Mouse (Mus musculus) thymus, postnatal 14 days (tissue): Measurements from ENCODE around the gene Ccdc65.

ENCODE experiments used
- DNase-seq: peaks from one replicate; pipeline ENCODE4 v3.0.0; 2021

Gene Ccdc65

DNA sequence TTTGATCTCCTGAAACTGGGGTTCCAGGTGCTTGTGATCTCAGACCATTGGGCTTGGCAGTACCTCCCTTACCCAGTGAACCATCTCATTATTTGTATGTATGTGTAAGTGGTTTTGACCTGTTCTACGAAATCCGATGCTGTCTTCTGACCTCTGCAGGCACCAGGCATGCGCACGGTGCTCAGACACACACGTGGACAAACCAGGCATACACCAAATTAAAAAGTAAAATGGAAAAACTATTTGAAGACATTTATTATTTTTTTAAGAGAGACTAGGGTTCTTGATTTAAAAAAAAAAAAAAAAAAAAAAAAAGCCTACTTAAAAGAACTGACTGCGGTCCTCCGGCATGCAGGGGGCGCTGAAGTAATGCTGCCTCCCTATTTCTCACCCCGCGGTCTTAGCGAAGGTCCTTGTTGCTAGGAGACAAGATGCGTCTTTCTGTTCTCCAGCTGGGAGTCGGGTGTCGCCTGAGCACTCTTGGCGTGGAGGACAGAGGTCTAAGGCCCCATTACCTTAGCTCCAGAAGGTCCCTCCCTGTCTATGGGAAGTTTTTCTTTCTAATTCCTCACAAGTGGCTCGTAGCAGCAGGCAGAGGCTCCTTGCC is at the start of gene Ccdc65:
Gene Ccdc65, plus strand, starts transcription at position 442 of the 607 bp plus-strand sequence.
- DNase-seq: peak; percentile 76

DNA sequence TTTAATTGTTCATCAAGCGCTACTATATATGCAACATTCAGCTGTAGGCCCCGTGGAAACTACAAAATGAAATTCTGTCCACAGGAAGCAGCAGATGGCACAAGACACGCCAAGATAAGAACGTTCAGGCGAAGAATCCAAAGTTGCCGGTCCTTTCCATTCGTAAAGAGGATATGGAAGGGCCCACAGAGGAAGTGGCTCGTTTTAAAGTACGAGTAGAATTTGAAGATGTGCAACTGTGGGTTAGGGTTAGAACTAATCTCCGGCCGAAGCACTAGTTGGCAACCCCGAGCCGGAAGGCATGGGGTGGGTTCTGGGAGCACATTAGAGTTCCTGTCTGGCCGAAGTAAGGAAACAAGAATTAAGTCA is 45.8 kb upstream of the Ccdc65 start:
- no peak for DNase-seq

DNA sequence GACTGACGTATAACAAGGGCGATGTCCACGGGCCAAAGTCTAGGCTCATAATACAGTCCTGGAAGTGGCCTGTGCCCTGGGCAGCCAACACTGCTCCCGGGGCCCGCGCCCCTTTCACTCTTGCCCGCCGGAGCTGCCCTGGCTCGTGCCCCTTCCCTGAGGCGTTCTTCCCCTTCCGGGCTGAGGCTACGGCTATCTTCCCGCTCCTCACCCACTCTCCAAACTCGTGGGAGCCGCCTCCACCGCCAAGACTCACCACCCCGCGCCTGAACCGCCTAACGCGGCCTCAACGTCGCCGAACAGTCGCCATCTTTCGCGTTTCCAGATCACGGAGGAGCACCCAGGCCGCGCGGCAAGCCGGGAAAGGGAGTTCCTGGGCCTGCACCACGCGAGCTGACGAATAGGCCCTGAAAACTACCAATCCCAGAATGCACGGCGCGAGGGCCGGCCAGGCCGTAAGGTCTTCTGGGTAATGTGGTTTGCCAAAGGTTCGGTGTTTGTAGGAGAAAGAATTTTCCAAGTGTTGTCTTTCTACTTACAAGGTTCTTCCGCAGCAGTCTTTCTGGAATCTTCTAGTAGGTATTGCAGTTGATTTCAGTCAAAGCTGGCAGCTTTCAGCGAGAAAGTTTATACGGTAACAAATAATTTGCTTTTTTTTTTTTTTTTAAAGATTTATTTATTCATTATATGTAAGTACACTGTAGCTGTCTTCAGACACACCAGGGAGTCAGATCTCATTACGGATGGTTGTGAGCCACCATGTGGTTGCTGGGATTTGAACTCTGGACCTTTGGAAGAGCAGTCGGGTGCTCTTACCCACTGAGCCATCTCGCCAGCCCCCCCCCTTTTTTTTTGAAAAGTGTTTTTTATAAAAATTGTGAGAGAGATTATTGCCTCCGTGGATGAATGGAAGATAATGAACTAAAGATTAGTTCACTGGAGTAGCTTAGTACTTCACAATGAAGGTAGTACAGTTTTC is 45.2 kb upstream of the Ccdc65 start, which contains the start of gene Ddx23:
Gene Ddx23, minus strand, starts transcription at position 328 of the 979 bp plus-strand sequence.
- peak; percentile 95 for DNase-seq

DNA sequence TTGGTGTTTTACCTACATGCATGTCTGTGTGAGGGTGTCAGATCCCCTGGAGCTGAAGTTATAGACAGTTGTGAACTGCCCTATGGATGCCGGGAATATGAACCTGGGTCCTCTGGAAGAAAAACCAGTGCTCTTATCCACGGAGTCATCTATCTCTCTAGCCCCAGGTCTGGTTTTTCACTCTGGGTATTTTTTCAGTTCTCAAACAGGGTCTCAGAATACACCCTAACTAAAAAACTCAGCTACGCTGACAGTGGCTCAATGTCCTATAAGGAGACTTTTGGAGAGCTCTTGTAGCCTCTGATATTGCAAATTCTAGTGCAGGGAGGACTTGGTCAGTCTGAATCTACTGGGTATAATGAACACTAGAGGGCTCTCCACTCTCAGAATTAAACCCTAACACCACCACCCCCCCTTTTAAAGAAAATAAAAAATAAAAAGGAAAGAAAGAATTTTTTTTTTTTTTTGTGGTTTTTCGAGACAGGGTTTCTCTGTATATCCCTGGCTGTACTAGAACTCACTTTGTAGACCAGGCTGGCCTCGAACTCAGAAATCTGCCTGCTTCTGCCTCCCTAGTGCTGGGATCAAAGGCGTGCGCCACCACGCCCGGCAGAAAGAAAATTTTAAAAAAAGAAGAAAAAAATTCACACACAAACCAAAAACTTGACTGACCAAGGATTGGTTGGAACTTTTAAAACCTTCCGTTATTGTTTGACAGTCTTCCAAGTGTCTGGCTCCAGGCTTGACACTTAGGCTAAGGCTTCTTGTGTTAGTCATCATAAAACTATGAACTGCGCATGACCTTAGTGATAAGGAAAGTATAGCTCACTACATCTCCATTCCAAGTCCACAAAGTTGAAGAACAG is 43.7 kb upstream of the Ccdc65 start:
- no peak for DNase-seq

DNA sequence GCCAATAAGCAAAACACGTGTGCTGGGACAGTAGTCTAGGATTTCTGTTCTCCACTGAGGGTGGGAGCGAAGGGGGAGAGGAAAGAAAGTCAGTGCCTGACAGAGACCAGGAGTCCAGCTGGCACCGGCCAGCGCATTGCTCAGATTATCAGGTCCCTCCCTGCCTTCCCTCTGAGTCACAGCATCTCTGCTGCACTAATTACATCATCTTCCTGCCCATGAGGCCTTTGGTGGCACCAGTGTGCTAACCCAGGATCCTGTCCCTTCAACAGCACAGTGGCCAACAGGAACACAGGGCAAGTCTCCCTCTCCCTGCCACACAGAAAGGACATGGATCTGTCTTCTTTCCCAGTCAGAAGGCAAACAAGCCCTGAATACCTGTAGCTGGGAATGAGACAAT is 35.4 kb upstream of the Ccdc65 start:
- DNase-seq: no peak

DNA sequence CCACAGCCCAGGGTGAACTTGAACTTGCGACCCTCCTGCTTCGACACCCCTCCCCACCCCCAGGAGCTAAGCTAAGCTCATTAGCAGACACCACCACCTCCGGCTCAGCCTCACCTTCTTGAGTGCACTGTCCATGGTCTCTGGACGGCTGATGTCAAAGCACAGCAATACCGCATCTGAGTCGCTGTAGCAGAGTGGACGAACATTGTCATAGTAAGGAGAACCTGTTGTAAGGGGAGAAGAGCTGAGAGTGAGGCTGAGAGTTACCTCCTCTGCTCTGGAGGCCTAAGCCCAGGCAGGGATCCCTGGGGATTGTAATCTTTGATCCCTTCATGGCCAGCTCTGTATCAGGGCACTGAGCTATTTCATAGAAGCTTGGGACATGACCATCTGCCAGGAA is 34.3 kb upstream of the Ccdc65 start:
- no peak for DNase-seq

DNA sequence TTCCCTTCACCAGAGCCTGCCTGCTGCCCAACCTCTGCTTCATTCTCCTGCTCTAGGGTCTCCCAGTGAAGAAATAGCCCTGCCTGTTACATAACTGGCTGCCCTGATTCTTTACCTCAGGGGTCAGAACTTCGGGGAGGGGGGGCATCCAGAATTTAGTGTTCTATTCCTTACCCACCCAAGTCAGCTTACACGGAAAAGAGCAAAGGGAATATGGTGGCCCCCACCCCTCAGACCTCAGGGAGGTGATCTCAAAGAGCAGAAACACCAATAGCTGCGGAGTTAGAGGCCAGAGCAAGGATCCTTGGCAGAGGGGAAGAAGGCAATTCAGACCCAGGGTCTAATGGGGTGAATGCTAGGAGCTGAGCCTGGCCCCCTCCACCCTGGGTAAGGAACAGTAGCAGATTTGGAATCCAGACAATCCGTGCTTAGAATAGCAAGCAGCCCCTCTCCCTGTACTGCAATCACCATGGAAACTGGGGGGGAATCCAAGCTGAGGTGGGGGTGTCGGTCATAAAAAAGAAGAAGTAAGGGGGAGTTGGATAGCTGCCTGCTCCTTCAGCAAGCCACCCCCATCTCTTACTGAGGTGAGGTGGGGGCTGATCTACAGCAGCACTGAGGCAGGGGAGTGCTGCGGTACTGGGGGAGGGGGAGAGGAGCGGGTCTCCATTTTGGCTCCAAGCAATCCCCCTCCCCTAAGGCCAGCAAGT is 33.6 kb upstream of the Ccdc65 start:
- DNase-seq: no peak

DNA sequence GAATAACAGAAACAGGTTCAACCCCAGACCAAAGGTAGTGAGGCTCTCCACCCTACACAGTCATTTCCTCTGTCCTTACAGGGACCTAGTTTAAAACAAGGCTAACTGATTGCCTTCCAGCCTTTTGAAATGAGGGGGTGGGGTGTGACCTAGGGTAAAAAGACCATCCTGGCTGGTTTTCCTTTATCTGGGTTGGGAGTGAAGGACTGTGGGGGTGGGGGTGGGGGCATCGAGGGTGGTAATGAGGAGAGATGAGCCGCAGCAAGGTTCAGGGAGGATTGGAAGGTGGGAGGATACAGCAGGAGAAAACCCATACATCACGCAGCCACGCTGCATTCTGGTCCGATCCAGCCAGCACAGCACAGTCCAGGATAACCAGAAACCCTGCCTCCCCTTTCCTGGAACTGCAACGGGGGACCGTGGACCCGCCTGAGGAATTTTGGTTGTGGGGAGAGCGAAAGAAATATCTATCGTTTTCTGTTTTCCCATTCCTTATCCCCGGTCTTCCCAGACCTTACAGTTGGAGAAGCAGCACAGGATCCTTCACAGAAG is 32.9 kb upstream of the Ccdc65 start:
- DNase-seq: no peak

DNA sequence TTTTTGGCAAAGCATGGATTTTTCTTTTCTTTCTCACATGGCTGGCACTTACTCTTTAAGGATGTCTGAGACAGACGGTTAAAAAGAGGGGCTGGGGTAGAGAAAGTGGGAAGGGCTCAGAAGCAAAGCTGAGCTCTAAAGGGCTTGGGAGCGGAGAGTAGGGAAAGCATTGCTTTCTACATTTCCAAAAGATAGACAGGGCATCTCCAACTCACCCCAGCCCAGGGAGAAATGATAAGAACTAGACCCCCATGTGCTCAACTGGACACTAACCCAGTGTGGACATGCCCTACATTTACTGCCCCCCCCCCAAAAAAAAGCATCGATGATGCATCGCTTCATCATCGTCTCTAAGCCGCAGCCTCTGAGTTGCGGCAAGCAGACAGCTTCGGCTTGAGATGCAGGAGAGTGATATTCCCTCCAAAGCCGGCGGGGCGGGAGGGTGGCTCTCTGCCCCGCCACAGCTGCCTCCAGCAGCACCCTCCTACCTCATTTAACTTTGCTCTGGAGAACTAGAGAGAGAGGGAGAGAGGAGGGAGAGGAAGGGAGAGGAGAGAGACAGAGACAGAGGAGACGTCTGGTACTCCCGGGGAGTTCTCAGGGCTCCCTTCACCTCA is 32.3 kb upstream of the Ccdc65 start:
- DNase-seq: no peak

DNA sequence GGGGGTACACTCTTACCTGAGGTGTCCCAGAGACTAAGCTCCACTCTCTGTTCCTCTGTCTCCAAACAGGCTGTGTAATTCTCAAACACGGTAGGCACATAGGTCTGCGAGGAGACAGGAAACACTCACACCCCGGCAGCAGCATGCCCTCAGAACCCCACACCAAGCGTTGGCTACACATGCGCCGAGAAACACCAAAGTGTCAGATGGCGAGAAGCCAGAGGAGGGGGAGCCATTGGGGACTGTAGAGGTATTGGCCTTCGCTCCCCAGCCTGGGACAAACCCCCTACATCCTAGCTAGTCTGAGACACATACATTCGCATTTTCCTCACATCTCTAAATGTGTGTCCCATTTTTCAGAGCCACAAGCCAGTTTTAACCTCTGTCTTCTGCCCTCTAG is 31.5 kb upstream of the Ccdc65 start:
- peak; percentile 36 for DNase-seq

DNA sequence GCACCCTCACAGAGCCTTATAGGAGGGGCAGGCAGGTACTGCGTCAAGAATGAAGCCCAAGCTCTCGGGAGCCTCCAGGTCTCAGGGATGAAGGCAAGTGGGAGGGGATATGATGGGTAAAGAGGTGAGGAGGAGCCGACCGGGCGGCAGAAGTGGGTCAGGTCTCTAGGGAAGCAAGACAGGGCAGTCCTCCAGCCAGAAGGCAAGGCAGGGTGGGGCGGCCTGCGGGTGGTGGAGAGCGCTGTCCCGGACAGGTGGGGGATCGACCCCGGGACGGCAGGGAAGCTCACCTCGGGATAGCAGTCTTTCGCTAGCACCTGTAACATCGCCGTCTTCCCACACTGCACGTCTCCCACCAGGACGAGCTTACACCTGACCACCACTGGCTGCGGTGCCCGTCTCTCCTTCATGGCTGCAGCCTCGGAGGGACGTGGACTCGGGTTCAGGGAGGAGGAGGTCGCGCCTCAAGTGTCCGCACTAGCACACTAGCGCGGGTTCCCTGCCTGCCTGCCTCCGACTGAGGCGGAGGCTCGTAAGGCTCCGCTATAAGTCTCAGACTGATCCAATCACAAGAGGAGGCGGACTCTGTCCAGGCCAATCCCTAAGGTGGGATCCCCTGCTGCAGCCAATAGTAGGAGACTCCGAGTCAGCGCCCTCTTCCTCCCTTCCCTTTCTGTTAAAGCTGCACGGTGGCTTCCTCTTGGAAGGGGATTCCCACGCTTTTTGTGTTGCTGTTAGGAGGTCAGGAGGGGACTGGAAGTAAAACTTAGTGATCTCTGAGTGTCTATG is 30.9 kb upstream of the Ccdc65 start, which contains the start of gene Rnd1:
Gene Rnd1, minus strand, starts transcription at position 522 of the 789 bp plus-strand sequence.
- DNase-seq: peak; percentile 76

DNA sequence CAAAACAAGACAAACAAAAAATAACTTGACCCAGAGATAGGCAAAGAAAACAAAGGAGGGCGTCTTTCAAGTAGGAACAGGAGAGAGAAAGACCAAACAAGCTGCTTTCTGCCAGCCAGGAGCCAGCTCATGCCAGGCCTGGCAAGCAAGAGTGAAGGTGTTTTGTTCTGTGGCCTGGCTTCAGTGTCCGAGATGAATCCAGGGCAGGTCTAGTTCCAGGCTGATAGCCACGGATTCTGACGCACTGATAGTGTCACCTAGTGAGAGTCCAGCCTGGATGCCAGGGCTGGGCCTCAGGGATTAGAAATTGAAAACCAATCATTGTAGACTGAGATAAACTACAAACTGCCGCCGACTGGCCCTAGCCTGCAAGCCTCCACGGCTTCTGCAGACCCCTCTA is 30.0 kb upstream of the Ccdc65 start:
- DNase-seq: no peak

DNA sequence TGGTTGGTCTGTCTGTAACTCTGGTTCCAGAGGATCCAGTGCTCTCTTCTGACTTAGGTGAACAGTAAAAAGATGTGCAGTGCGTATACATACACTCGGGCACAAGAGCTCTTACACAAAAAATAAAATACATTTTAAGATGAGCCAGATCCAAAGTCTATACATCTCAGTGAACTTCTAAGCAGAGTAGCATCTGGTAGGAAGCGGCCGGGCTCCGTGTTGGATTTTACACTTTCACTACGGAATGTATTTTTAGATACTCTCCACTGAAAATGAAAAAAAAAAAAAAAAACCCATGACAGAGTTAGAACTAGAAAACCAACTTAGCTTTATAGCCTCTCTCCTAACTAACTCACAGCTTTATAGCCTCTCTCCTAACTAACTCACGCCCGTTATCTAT is 27.3 kb upstream of the Ccdc65 start:
- DNase-seq: no peak

DNA sequence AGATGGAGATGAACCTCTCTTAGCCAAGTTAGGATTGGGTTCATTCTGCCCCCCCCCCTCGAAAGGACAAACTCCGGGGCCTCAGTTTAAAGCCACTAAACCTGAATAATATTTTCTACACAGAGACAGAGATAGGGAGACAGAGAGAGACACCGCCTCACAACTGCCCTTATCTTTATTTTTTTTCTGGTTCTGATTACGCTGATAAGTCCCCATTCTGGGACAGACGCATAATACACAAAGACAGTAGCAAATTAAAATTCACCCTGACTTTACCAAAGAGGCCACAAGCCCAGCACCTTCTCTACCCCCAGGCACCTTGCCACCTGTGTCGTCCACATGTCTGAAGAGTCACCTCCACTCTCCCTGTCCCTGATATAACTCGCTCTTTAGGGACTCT is 26.4 kb upstream of the Ccdc65 start:
- no peak for DNase-seq

DNA sequence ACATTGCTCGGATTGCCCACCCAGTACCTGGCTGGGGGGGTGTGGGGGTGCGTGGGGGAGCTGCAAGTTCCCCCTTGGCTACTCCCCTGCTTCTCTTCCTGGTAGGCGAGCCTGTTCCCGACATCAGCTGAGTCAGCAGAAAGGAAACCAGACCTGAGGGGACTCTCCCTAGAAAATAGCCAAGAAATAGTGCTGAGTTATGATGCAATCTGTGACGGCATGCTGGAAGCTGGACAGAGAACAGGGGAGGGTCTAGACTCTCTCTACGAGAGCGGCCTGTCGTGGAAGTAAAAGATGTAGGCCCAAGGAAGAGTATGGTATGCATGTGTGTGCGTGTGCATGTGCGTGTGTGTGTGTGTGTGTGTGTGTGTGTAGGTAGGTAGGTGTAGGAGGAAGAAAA is 24.8 kb upstream of the Ccdc65 start:
- no peak for DNase-seq

DNA sequence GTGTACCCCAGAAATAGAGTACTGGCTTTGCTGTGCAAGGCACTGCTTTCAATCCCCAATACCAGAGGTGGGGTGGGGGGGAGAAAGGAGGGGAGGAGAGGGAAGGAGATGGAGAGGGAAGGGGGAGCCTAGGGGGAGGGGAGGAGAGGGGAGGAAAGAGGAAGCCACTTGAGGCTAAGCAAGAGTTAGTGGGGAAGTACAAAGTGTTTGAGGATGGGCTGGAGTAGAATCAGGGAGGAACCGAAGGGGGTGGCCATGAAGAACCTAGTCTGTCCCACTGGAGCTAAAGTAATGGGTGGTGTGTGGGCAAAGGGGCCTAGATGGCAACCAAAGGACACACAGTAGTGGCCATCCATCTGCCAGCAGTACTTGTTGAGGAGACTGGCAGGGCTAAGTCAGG is 24.3 kb upstream of the Ccdc65 start:
- no peak for DNase-seq

DNA sequence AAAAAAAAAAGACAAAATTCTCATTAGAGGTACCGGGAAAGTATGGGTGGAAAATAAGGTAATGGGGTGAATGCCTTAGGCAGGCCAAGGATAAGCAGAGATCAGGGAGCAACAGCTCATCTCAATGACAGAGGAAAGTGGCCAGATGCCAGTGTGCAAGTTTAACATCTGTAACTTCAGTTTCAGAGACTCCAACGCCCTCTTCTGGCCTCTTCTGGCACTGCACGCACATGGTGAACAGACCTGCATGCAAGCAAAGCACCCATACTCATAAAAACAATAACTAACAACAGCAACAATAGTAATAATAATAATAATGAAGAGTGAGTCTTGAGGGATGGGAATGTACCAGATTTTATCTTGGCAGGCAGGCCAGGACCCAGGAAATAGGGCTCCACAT is 22.1 kb upstream of the Ccdc65 start:
- DNase-seq: no peak

DNA sequence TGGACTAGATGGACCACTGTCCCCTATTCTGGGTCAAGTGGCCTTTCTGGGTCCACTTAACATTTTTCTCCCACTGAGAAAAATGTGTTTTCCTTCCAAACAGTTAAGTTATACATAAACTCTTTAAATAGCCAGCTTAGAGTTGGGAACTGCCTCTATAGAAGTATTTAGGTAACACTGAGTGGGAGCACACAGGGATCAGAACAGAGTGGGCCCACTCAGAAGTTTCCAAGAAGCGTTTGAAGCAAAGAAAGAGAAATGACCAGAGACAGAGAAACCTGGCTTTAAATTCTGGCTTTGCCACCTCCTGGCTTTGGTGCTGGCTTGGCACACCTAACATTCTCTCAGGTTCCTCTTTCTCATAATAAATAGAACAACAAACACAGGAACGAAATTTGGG is 18.3 kb upstream of the Ccdc65 start:
- no peak for DNase-seq

DNA sequence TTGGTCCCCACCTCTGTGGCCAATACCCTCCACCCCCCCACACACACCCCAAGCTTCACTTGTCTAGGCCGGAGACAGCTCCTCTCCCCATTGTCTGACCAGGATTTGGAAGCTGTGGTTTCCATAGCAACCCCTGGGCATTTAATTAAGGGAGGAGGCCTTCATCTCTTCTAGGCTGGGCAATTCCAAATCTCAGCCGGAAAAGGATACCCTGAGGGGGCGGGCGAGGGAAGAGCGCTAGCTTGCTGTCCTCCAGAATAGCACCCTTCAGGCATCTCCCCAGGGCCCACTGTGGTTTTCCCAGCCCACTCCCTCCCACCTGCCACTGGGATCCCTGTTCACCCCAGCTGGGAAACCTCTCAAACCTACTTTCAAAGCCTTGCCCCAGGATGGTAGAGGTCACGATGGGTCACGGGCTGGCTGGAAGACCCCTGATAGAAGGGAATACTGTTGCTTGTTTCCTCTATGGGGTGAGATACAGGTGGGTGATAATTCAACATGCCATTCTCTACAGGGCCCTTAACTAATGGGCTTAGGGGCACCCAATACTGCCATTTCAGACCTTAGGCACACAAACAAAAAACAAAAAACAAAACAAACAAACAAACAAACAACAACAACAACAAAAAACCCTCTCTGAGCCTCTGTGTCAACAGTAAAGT is 16.4 kb upstream of the Ccdc65 start:
- no peak for DNase-seq

DNA sequence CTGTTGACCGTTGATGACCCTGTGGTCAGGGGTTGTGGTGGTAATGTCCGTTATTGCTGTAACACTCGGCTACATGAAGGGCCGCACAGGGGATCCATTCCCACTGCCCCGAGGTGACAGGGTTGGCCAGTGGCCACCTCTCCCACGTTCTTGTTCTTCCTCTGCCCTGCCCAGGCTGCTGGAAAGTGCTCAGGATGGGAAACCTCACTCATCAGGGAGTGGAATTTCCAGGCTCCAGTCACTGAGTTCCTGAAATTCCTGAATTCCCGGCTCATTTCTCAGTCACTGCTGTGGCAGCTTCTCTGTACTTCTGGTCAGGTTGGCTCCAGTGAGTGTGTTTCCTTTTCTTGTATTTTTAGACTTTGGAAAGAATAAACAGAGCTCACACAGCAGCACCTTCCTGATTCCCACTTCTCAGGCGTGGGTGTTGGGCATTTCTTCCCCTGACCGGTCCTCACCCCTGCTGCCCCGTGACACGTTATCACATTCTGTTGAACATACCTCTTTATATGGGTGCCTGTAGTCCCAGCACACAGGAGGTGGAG is 15.8 kb upstream of the Ccdc65 start:
- DNase-seq: no peak
